Mouse (Mus musculus): ENCODE measurements at regions not wholly inside any gene's neighbourhood (a gene's known extent, or its start where the extent isn't known, plus 50 kb on each side); places are given as distances from the start of the nearest gene placed in this dataset.

GRCm38 (mm10) chr12:77060060-77060695, 98.2 kb upstream of the Max start:
- no peak for TF ChIP-seq ZNF384 (IDR thresholded peaks at IDR 0.05; ENCODE audit: low read depth, low read length)
- no peak for TF ChIP-seq ZC3H11A (IDR thresholded peaks at IDR 0.05; ENCODE audit: borderline replicate concordance, low read depth, low read length)
